Mouse (Mus musculus): Measurements from ENCODE around the gene Trim47.
"Not testable (repeated sequence)": the region's sequence is repeated elsewhere in the genome, so short reads cannot be mapped to it uniquely, and the experiment has no call there.

Trim47 gene

GRCm38 (mm10) chr11:116107777-116108285, 19.2 kb downstream of the Trim47 start:
- no peak for DNase-seq (ENCODE audit: low spot score in 2 of 2)

GRCm38 (mm10) chr11:116106963-116107776, 19.8 kb downstream of the Trim47 start:
- no peak for DNase-seq (ENCODE audit: low spot score in 2 of 2)

- DNase-seq (ENCODE audit: low spot score in 2 of 2) = no peak
Measured at GRCm38 (mm10) chr11:116106154-116106962, 20.7 kb downstream of the Trim47 start.

GRCm38 (mm10) chr11:116105065-116105464, 21.9 kb downstream of the Trim47 start:
- no peak for DNase-seq (ENCODE audit: low spot score in 2 of 2)

- no peak for DNase-seq (ENCODE audit: low spot score in 2 of 2)
Measured at GRCm38 (mm10) chr11:116104006-116104646, 22.9 kb downstream of the Trim47 start.

- no peak for DNase-seq (ENCODE audit: low spot score in 2 of 2)
Measured at GRCm38 (mm10) chr11:116103572-116103971, 23.4 kb downstream of the Trim47 start.

GRCm38 (mm10) chr11:116102472-116102871, 24.5 kb downstream of the Trim47 start:
- DNase-seq (ENCODE audit: low spot score in 2 of 2) = no peak

GRCm38 (mm10) chr11:116101931-116102381, 25.1 kb downstream of the Trim47 start:
- DNase-seq (ENCODE audit: low spot score in 2 of 2) = no peak

- DNase-seq (ENCODE audit: low spot score in 2 of 2) = no peak
Measured at GRCm38 (mm10) chr11:116100839-116101238, 26.2 kb downstream of the Trim47 start.

GRCm38 (mm10) chr11:116100385-116100784, 26.6 kb downstream of the Trim47 start:
- no peak for DNase-seq (ENCODE audit: low spot score in 2 of 2)

GRCm38 (mm10) chr11:116099462-116099861, 27.5 kb downstream of the Trim47 start:
- no peak for DNase-seq (ENCODE audit: low spot score in 2 of 2)

GRCm38 (mm10) chr11:116098711-116099460, 28.1 kb downstream of the Trim47 start:
- DNase-seq (ENCODE audit: low spot score in 2 of 2) = no peak

GRCm38 (mm10) chr11:116096213-116097108, 30.5 kb downstream of the Trim47 start:
- DNase-seq (ENCODE audit: low spot score in 2 of 2) = no peak

GRCm38 (mm10) chr11:116095573-116095972, 31.4 kb downstream of the Trim47 start:
- no peak for DNase-seq (ENCODE audit: low spot score in 2 of 2)

- DNase-seq (ENCODE audit: low spot score in 2 of 2) = no peak
Measured at GRCm38 (mm10) chr11:116093771-116094565, 33.0 kb downstream of the Trim47 start.

- DNase-seq (ENCODE audit: low spot score in 2 of 2) = not testable (repeated sequence)
Measured at GRCm38 (mm10) chr11:116092959-116093358, 34.1 kb downstream of the Trim47 start.

GRCm38 (mm10) chr11:116091591-116091990, 35.4 kb downstream of the Trim47 start:
- DNase-seq (ENCODE audit: low spot score in 2 of 2) = no peak

GRCm38 (mm10) chr11:116089545-116089944, 37.5 kb downstream of the Trim47 start:
- DNase-seq (ENCODE audit: low spot score in 2 of 2) = no peak

GRCm38 (mm10) chr11:116088741-116089394, 38.1 kb downstream of the Trim47 start:
- DNase-seq (ENCODE audit: low spot score in 2 of 2) = no peak

All from right cerebral cortex, adult 2 months (tissue).